Mouse (Mus musculus): ENCODE data around the gene Ntrk2. TPM values are rescaled to one million over a fixed set of nuclear protein-coding genes. Genes with fewer than 3 reads are reported as not detected.

Ntrk2 gene
- polyA plus RNA-seq, 1 experiment from 2014 or later, result 6.9 TPM

DNA sequence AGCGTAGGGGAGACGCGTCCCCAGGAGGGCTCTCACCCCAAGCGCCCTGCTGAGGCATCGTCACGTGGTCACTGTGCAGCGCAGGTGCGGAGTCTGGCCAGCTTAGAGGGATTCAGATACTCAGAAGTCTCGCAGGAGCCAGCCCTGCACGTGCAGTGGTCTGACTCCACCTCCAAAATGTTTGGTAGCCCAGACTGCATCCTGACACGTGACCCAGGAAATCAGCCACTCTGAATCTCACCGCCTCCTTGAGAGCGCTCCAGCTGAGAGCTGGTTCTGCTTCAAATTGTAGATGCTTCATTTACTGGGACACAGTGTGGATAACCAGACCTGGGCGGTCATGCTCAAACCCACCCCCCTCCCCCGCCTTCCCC is 205.1 kb downstream of the Ntrk2 start:
- Histone ChIP-seq H3K9ac (replicated peaks; ENCODE audit: low read length) (0 out of 2 replicates have a peak overlapping the region, but pooled peaks have one; percentile 47), H3K4me2 (replicated peaks; ENCODE audit: low read depth, low read length) (peak overlapping the region; percentile 65), H3K4me1 (ENCODE audit: insufficient read depth, low read length) (peaks cover 18% of the 10 kb centered on the region), H3K4me3 (ENCODE audit: low read length) (peak overlapping the region; percentile 31), H3K27ac (ENCODE audit: low read length) (no peak overlapping the region), H3K27me3 (ENCODE audit: insufficient read depth, low read length) (no peaks in the 10 kb centered on the region), H3K36me3 (ENCODE audit: insufficient read depth, low read length) (no peaks in the 10 kb centered on the region), H3K9me3 (ENCODE audit: low read length) (no peaks in the 10 kb centered on the region)
- WGBS, result 2% methylated on average over 15 of the region's 15 CpGs
- ATAC-seq (ENCODE audit: low FRiP score, low TSS enrichment), result peak; percentile 91

- no peaks in the 10 kb centered on the region for H3K9me3 ChIP-seq (ENCODE audit: low read length)
- no peak for ATAC-seq (ENCODE audit: low FRiP score, low TSS enrichment)
- no peaks in the 10 kb centered on the region for H3K27me3 ChIP-seq (ENCODE audit: insufficient read depth, low read length)
- H3K36me3 ChIP-seq (ENCODE audit: insufficient read depth, low read length), result no peaks in the 10 kb centered on the region
- no peak overlapping the region for H3K9ac ChIP-seq (replicated peaks; ENCODE audit: low read length)
- peaks cover 18% of the 10 kb centered on the region for H3K4me1 ChIP-seq (ENCODE audit: insufficient read depth, low read length)
- no peak overlapping the region for H3K4me2 ChIP-seq (replicated peaks; ENCODE audit: low read depth, low read length)
- H3K4me3 ChIP-seq (ENCODE audit: low read length), result no peak overlapping the region
- no peak overlapping the region for H3K27ac ChIP-seq (ENCODE audit: low read length)
- WGBS, result 29% methylated on average over 1 of the region's 1 CpGs
Measured at GRCm38 (mm10) chr13:59015360-59015759, 209.0 kb downstream of the Ntrk2 start.

DNA sequence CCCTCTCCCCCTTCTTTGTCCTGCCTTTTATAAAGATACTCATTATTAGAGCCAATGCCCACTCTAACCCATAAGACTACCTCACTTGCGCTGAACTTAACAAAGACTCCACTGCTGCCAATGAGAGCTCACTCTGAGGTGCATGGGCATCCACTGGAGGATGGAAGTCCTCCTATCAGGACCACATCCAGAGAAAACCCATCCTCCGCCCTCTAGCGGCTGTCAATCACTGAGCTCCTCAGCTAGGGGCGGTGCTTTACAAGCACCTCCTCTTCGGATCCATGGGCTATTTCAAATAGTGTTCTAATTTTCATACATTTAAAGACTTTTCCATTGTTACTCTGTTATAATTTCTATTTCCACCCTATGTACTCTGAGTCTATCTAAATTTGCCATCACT is 210.8 kb downstream of the Ntrk2 start:
- Histone ChIP-seq H3K27ac (ENCODE audit: low read length) (no peak overlapping the region), H3K4me3 (ENCODE audit: low read length) (no peak overlapping the region), H3K4me1 (ENCODE audit: insufficient read depth, low read length) (0 out of 2 replicates have a peak, but pooled peaks cover 2% of the 10 kb centered on the region), H3K4me2 (replicated peaks; ENCODE audit: low read depth, low read length) (no peak overlapping the region), H3K9ac (replicated peaks; ENCODE audit: low read length) (no peak overlapping the region), H3K9me3 (ENCODE audit: low read length) (no peaks in the 10 kb centered on the region), H3K36me3 (ENCODE audit: insufficient read depth, low read length) (no peaks in the 10 kb centered on the region), H3K27me3 (ENCODE audit: insufficient read depth, low read length) (no peaks in the 10 kb centered on the region)
- no peak for ATAC-seq (ENCODE audit: low FRiP score, low TSS enrichment)
- WGBS, result 59% methylated on average over 5 of the region's 5 CpGs

- WGBS, result 86% methylated on average over 22 of the region's 22 CpGs
- no peak for ATAC-seq (ENCODE audit: low FRiP score, low TSS enrichment)
Measured at GRCm38 (mm10) chr13:59022251-59023042, 216.1 kb downstream of the Ntrk2 start.

GRCm38 (mm10) chr13:59025653-59026052 is 219.3 kb downstream of the Ntrk2 start:
- WGBS, result 79% methylated on average over 8 of the region's 8 CpGs
- H3K36me3 ChIP-seq (ENCODE audit: insufficient read depth, low read length), result no peaks in the 10 kb centered on the region
- H3K4me1 ChIP-seq (ENCODE audit: insufficient read depth, low read length), result no peaks in the 10 kb centered on the region
- H3K4me3 ChIP-seq (ENCODE audit: low read length), result no peak overlapping the region
- H3K9ac ChIP-seq (replicated peaks; ENCODE audit: low read length), result no peak overlapping the region
- no peaks in the 10 kb centered on the region for H3K9me3 ChIP-seq (ENCODE audit: low read length)
- no peak overlapping the region for H3K27ac ChIP-seq (ENCODE audit: low read length)
- no peak overlapping the region for H3K4me2 ChIP-seq (replicated peaks; ENCODE audit: low read depth, low read length)
- no peaks in the 10 kb centered on the region for H3K27me3 ChIP-seq (ENCODE audit: insufficient read depth, low read length)
- no peak for ATAC-seq (ENCODE audit: low FRiP score, low TSS enrichment)

More at GRCm38 (mm10) chr13:59022251-59023042, 216.1 kb downstream of the Ntrk2 start:
- Histone ChIP-seq H3K4me2 (replicated peaks; ENCODE audit: low read depth, low read length) (no peak overlapping the region), H3K36me3 (ENCODE audit: insufficient read depth, low read length) (no peaks in the 10 kb centered on the region), H3K4me3 (ENCODE audit: low read length) (no peak overlapping the region), H3K27ac (ENCODE audit: low read length) (no peak overlapping the region), H3K27me3 (ENCODE audit: insufficient read depth, low read length) (no peaks in the 10 kb centered on the region), H3K4me1 (ENCODE audit: insufficient read depth, low read length) (no peaks in the 10 kb centered on the region), H3K9ac (replicated peaks; ENCODE audit: low read length) (no peak overlapping the region), H3K9me3 (ENCODE audit: low read length) (no peaks in the 10 kb centered on the region)

- H3K4me3 ChIP-seq (ENCODE audit: low read length), result no peak overlapping the region
- no peaks in the 10 kb centered on the region for H3K36me3 ChIP-seq (ENCODE audit: insufficient read depth, low read length)
- no peak overlapping the region for H3K4me2 ChIP-seq (replicated peaks; ENCODE audit: low read depth, low read length)
- H3K9me3 ChIP-seq (ENCODE audit: low read length), result no peaks in the 10 kb centered on the region
- no peaks in the 10 kb centered on the region for H3K4me1 ChIP-seq (ENCODE audit: insufficient read depth, low read length)
- no peak overlapping the region for H3K27ac ChIP-seq (ENCODE audit: low read length)
- no peak for ATAC-seq (ENCODE audit: low FRiP score, low TSS enrichment)
- no peak overlapping the region for H3K9ac ChIP-seq (replicated peaks; ENCODE audit: low read length)
- no peaks in the 10 kb centered on the region for H3K27me3 ChIP-seq (ENCODE audit: insufficient read depth, low read length)
- 74% methylated on average over 9 of the region's 9 CpGs for WGBS
Measured at GRCm38 (mm10) chr13:59027436-59027835, 221.1 kb downstream of the Ntrk2 start.

DNA sequence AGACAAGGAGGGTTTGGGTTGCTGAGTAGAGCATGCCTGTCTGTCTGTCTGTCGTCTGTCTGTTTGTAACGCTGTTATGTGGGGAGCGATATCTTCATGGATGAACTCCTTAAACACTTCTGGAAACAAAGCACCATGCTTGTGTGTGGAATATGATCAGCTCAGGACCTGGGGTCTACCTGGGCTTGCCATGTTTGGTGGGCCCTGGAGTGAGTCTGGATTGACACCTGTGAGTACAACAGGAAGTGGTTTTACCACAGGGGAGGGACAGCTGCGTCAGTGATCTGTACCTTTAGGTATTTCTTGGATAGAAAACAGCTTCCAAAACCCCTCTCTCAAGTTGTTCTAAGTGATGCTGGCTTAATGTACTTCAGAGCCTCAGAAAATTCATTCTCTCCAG is 222.2 kb downstream of the Ntrk2 start:
- Histone ChIP-seq H3K27me3 (ENCODE audit: insufficient read depth, low read length) (no peaks in the 10 kb centered on the region), H3K36me3 (ENCODE audit: insufficient read depth, low read length) (no peaks in the 10 kb centered on the region), H3K4me2 (replicated peaks; ENCODE audit: low read depth, low read length) (no peak overlapping the region), H3K9ac (replicated peaks; ENCODE audit: low read length) (no peak overlapping the region), H3K27ac (ENCODE audit: low read length) (no peak overlapping the region), H3K4me3 (ENCODE audit: low read length) (no peak overlapping the region), H3K4me1 (ENCODE audit: insufficient read depth, low read length) (no peaks in the 10 kb centered on the region), H3K9me3 (ENCODE audit: low read length) (no peaks in the 10 kb centered on the region)
- 85% methylated on average over 4 of the region's 4 CpGs for WGBS
- ATAC-seq (ENCODE audit: low FRiP score, low TSS enrichment), result no peak

DNA sequence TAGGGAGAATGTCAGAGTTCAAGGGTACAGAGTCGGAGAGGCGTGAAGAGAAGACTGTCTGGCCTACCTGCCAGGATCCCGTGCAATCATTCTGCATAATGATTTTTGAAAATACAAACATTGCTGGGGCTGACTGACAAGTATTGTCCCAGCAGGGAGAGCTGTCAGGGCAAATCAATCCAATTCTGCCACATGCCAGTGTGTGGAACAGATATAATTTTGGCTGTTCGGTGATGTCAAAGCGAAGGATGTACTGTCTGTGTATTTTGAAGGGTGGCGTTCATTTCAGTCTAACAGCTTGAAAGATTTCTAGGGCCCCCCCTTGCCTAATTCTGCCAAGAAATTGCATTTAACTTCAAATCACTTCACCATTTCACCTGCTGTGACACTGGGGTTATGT is 224.2 kb downstream of the Ntrk2 start:
- WGBS, result 80% methylated on average over 6 of the region's 6 CpGs
- no peak for ATAC-seq (ENCODE audit: low FRiP score, low TSS enrichment)
- Histone ChIP-seq H3K9ac (replicated peaks; ENCODE audit: low read length) (no peak overlapping the region), H3K4me2 (replicated peaks; ENCODE audit: low read depth, low read length) (no peak overlapping the region), H3K9me3 (ENCODE audit: low read length) (no peaks in the 10 kb centered on the region), H3K27ac (ENCODE audit: low read length) (no peak overlapping the region), H3K27me3 (ENCODE audit: insufficient read depth, low read length) (no peaks in the 10 kb centered on the region), H3K4me3 (ENCODE audit: low read length) (no peak overlapping the region), H3K4me1 (ENCODE audit: insufficient read depth, low read length) (no peaks in the 10 kb centered on the region), H3K36me3 (ENCODE audit: insufficient read depth, low read length) (no peaks in the 10 kb centered on the region)

- ATAC-seq (ENCODE audit: low FRiP score, low TSS enrichment), result no peak
- no peaks in the 10 kb centered on the region for H3K27me3 ChIP-seq (ENCODE audit: insufficient read depth, low read length)
Measured at GRCm38 (mm10) chr13:59040156-59040915, 234.0 kb downstream of the Ntrk2 start.

More at GRCm38 (mm10) chr13:59040156-59040915, 234.0 kb downstream of the Ntrk2 start:
- Histone ChIP-seq H3K9ac (replicated peaks; ENCODE audit: low read length) (no peak overlapping the region), H3K36me3 (ENCODE audit: insufficient read depth, low read length) (no peaks in the 10 kb centered on the region), H3K9me3 (ENCODE audit: low read length) (no peaks in the 10 kb centered on the region), H3K4me1 (ENCODE audit: insufficient read depth, low read length) (no peaks in the 10 kb centered on the region), H3K4me2 (replicated peaks; ENCODE audit: low read depth, low read length) (no peak overlapping the region), H3K4me3 (ENCODE audit: low read length) (no peak overlapping the region), H3K27ac (ENCODE audit: low read length) (no peak overlapping the region)
- WGBS, result 35% methylated on average over 16 of the region's 16 CpGs

Measured in kidney, embryonic 16.5 days (tissue).